Mouse (Mus musculus): ENCODE results near the gene Pex10. TPM values are rescaled to one million over a fixed set of nuclear protein-coding genes. Genes with fewer than 3 reads are reported as not detected.

Gene Pex10
- 10 to 100 TPM; 11.3 to 14.6 TPM for total RNA-seq (2021)
- long read RNA-seq, experiment 1, partial matches to known transcripts = 0 of 5 reads
- long read RNA-seq, experiment 1, other reads (novel, unspliced or antisense) = 1 of 5 reads
- long read RNA-seq, experiment 2, partial matches to known transcripts = 1 of 6 reads
- long read RNA-seq, experiment 2, other reads (novel, unspliced or antisense) = 1 of 6 reads

DNA sequence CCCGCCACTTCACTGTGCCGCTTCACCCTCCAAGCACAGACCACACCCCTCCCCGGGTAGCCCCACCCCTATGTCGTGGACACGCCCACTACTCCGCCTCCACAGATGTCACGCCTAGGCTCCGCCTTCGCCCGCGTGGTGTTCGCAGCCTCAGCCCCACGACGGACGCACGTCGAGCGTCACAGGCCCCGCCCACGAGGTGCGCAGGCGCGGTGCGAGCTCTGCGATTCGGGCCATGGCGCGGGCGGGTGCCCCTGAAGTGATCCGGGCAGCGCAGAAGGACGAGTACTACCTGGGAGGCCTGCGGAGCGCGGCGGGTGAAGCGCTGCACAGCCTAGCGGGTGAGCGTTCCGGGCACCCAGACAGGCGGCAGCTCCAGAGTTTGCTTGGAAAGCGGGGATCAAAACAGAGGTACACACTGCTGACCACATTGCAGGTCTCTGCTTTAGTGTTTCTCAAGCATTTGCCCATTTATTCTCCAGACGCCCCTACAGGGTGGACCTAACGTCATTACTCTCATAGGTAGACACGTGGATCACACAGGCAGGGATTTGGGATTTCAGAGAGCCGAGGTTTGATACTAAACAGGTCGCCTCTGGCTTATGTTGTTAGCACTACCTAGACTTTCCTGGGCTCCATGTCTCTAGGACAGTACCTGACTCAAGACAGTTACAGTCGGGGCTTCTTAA is at the start of gene Pex10:
TSS of gene Pex10 (plus strand) at position 183 of the 689 bp plus-strand sequence.
- peak; percentile 97 for DNase-seq

DNA sequence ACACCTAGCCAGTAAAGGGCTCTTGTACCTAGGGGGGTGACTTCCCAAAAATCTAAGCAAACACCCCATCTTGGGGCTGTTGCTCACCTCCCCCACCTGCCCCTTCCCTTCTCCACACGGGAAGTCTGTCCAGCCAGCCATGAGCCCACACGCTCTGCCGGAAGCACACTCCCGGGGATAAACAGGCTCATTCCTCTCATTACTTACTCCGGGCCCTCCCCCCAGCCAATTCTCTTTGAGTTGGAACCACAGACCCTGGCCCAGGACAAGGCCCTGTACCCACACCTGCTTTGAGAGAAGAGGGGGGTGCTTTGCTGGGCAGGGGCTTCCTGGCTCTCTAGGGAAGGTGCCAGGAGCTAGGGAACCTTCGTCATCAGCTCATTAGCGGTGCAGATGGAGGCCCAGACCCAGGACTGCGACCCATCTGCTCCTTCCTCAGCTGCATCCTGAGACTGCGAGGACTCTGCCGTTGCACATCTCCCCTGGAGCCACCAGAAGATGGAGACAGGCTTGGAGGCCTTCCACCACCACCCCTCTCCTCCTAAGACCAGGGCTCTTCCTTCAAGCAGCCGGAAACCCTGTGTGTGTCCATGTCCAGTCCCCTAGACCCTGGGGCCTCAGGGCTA is 49.5 kb upstream of the Pex10 start:
- DNase-seq = no peak

DNA sequence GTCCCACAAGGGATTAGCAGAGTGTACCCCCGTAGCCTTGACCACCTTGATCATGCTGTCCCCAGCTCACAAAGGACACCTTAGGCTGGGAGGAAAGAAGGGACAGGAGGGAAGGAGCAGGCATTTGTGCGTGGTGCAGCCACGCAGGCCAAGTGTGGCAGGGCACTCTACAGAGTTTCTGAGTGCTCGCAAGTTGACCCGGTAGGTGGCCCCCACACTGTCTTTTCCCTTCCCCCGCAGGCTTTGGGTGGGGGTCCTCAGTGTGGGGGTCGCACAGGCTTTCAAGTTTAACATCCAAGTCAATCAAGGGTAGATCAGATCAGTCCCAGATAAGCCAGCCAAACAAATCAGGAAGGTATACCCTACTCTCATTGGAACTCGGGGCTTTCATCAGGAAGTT is 48.8 kb upstream of the Pex10 start:
- DNase-seq = no peak

DNA sequence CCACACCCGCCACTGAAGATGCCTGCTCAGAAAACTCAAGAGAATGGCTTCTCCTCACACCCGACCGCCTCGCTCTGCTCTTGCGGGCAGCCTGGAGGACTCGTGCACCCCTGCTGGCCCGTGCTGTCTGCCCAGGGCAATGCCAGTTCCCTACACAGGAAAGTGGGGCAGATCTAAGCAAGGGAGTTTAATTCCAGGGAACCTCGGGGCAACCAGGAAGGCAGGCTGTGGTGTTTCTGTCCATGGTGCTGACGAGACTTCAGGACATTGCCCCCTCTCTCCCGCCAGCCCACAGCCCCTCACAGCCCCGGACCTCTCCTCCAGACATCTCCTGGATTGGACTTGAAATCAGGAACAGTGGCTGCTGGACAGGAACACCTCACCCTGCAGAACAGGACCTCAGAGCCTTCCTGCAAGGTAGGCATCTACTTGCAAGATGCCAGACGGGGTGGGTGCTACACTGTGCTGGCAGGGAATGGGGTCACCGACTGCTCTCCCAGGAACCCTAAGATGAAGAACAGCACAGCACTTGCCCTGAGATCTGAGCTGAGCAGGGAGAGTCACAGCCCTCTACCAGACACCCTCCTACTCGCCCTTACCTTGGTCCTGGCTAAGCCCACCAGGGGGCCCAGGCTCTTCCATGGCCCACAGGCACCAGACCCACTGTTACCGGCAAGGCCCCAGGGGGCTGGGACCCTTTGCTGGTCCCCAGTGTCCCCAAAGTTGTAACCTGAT is 48.0 kb upstream of the Pex10 start:
- no peak for DNase-seq

DNA sequence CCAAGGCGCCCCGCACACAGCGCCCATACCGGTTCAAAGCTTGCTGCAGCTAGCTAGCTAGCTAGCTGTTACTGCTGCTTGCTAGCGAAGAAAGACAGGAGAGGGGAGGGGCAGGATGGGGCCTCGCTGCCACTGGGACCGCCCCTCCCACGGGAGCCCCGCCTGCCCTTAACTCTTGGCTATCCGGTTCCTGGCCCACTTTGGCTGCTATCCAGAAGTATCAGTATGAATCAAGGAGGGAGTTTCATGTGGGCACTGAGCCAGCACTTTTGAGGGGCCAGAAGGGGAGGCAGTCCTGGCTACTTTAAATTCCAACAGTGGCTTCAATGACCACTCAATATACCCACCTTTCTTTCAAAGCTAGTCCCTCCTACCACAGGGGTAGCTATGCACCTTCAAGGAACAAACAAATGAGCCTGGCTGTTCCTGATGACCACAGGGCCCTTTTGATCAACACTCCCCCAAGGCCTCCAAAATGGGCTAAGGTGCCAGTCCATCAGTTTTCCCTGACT is 47.4 kb upstream of the Pex10 start:
- DNase-seq = no peak

DNA sequence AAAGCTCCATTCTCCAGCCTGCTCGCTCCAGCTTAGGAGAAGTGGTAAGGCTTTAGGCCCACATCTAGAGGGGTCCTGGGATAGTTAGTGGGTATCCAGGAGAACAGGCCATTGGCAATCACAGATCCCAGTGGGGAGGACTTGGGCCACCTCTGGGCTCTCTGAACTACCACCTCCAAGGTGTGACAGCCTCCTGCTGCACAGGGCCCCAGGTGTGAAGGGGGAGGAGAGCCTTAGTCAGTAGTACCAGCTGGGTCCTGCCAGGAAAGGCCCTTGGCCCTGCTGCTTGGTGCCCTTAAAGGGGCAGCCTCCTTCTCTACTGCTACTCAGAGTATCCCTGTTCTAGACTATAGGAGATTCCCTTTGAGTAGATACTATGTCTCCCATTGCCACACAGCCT is 46.7 kb upstream of the Pex10 start:
- no peak for DNase-seq

DNA sequence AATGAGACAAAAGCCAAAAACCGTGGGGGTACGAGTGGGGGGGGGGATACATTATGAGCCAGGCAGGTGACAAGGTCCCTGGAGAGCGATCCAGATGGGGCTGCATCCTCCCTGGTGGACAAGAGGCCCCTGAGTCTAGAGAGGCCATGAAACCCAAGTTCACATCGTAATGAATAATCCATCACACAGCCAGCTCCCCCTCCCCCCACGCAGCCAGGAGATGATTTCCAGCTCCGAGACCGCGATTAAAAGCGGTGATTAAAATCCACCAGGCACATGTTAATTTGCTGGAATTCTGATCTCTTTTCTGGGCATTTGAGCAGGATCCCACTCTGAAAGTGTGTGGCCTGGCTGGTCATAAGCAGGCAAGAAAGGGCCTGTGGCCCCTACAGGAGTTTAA is 46.0 kb upstream of the Pex10 start:
- DNase-seq = no peak

DNA sequence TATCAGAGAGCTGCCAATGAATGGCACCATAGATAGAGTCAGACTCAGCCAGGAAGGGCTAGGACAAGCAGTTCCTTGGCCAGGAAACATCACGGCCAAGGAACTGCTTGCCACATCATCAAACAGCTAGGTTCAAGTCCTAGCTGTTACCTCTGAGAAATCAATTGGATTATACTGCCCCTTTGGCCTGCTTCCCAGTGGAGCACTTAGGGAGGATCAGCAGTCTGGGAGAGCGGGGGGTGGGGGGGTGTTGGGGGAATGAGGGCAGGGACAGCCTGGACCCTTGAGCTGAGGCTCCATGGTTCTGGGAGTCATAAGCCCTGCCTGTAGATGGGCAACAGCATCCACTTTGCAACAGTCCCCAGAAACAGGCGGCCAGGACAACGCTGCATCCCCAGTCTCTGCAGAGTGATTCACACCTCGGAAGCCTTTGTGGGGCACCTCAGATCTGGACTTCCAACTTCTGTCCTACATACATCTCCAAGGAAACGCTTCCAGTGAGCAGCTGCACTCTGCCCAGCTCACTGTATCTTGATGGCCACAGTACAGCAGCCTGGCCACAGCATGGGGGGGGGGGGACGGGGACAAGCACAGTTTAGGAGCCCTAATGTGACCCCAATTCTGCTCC is 44.5 kb upstream of the Pex10 start:
- no peak for DNase-seq

DNA sequence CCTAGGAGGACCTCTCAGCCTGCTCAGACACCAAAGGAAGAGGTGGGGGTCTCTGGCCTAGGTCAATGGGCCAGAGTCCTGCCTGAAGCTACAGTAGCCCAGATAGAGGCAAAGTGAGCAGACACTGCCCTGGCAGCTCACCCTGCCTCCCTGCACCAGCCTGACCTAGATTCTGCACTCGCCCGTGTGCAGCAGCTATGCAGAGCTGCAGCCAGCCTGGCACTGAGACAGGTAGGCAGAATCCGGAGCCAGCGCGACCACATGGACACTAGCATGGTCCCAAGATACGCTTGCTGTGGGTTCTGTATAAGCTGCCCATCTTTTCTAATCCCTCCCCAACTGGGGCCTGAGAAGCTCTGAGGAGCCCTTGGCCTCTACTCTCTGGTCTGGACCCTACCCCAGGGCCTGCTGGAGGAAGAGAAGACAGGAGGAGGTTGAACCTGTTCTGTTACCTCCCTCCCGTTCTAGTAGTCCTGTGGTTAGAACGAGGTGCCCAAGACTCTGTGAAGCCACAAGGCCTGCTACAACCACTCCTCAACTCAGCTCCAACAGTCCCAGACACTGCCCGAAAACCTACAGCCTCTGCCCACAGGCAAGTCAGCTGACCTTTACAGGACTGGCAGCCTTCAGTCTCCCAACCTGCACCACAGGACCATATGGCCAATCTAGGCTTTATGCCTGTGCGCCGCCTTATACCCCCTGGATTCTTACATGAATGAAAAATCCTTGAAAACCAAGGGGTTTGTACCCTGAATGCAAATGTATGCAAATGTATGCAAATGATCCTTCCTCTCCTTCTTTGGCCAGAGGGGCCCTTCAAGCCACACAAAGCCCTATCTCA is 42.4 kb upstream of the Pex10 start:
- DNase-seq = no peak

DNA sequence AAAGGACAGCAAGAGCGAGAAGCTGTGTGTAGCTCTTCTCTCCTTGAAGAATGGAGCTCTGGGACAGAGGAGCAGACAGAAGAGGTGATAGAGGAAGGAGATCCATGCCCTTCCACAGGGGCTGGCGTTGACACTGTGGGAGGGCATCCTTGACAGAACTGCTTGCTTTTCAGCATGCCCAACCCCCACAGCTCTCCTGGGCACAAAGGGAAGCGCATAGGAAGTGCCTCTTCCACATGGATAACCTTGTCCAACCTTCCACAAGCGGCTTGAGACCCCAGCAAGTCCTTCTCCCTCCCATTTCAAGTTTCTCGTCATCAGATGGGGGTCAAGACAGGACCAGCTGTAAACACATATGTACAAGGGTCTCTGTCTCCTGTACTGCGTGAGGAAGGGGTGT is 33.7 kb upstream of the Pex10 start:
- no peak for DNase-seq

DNA sequence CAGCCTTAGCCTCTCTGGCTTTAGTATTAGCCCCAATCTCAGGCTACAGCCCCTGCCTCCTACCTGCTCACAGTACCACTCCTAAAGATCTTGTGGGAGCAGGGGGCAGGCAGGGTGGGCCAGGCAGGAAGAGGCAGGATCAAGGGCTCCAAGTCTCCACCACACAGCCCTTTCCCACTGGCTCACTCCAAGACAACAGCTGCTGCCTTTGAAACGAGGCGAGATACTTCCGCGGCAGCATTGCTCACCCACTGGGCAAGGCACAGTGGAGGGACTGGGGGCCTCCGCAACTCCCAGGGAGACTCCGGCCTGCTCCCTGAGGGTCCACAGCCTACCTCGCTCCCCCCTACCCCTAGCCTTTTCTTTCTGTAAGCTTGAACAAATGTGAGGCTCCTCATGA is 32.6 kb upstream of the Pex10 start:
- DNase-seq = no peak

DNA sequence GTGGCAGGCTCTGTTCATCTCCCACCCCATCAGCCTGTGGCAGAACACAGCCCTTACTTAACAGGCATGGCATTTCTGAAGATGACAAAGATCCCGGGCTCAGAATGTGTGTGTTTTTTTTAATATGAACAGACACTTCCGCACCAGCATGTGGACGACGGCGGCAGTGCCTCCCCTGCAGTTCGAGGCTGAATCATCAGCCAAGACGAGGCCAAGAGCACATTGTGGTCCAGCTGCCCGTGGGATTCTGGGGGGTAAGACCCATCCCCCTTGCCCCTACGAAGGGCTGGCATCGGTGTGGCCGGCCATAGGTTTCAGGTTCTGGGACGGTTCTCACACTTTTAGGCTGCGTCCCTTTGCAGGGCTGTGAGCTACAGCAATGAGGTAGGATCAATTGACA is 32.0 kb upstream of the Pex10 start:
- no peak for DNase-seq

DNA sequence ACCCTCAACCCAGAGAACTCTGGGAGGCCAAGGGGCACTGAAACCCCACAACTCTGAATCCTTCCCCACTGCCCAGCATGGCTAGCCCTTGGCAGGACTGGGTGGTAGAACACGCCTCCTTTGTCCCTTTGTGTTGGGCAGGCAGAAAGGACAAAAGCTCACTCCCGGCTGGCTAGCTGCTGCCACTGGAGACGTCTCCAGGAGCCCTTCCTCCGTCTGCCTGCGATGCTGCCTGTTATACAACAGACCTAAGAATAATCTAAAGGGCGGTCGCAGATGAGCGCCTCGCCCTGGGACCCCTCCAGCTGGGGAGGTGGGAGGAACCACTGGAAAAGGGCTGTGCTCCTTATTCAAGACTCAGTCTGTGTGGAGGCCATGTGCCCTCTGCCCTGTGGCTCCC is 26.6 kb upstream of the Pex10 start:
- DNase-seq = no peak

DNA sequence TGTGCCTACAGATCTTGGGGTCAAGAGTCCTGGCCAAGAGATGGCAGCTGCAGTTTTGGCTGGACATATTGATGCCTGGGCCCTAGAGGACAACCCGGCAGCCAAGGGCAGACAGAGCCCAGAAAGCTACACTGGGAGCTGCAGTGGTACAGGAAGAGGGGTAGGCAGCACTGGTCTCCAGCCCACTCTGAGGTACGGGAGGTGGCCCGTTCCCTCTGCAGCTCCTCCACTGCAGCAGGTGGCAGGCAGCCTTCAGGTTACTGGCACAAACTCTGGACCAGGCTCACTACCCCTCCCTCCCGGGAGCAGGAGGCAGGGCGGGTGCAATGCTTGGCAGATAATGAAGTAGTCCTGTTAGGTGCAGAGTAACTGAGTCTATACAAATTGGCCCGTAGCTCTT is 26.1 kb upstream of the Pex10 start:
- DNase-seq = no peak

DNA sequence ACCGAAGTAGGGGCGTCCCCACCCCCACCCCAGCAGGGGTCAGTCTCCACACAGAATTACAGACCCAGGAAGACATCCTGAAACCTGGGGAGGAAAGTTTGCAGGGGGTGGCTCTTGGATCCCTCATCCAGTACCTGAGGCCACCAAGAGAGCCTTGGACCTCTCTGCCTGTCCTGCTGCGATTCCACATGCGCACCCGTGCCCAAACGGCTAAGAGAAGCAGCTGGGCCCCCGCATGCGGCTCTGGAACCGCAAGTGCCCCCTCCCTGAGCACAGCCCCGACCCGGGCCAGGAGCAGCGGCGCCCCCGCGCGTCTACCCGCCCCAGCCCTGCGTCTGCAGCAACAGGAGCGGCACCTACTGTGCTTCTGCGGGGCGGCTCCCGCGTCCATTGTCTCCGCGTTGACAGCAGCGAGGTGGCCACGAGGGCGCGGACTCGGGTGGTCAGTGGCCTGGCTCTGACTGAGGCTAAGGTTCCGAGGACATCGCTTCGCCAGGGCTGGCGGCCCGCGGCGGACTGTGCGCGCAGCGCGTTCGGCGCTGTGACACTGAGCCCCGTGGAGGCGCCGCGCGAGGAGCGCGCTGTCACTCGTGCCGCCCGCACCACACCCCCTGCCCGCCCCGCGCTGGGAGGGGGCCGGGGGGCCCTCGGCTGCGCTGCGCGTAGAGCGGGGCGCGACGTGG is 24.1 kb upstream of the Pex10 start:
- DNase-seq = no peak

DNA sequence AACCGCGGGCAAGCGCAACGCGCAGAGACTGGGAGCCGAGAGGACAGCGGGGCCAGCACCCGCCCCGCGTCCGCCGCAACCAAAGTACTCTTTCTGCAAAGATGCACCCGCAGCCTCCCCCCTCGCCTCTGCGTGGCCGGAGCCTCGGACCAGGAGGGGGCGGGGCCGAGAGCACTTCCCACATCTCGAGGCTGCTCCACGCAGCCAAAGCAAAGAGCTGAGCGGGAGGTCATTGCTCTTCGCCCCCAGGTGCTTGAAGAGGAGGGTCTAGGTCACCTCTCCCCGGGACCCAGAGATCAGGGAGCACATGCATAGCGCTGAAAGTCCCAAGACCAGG is 23.6 kb upstream of the Pex10 start:
- DNase-seq = no peak

DNA sequence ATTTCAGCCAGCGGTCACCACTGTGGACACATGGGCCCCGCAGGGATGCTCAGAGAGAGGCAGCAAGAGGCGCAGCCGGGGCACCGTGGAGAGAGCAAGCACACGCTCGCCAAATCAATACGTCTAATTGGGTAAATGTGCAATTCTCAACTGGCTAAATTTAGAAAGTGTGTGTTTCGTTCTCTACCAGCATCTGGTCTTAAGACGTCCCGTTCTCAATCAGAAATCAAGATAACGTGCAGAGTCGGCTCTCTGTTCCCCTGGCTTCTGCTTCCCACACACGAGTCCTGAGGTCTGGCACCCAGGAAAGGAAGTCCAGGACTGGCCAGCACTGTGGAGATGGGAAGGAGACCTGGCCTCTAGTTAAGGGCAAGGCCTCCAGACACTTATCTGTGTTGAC is 20.2 kb upstream of the Pex10 start:
- no peak for DNase-seq

DNA sequence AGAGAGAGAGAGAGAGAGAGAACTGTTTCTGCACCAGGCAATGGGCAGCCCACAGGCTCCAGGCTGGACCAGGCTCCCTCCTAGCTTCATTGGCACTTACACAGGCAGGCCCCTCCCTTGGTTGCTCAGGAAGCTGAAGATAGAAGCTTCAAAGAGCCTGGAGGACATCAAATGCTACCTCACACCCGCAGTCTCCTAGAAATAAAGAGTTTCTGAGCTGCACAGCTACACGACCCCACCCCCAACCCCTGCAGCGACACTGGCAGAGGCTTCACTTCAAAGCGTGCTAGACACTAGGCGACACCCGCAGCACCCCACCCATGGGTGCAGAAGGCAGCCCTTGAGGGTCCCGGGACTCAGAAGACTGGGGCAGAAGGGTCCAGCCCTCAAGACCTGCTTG is 16.7 kb upstream of the Pex10 start:
- no peak for DNase-seq

DNA sequence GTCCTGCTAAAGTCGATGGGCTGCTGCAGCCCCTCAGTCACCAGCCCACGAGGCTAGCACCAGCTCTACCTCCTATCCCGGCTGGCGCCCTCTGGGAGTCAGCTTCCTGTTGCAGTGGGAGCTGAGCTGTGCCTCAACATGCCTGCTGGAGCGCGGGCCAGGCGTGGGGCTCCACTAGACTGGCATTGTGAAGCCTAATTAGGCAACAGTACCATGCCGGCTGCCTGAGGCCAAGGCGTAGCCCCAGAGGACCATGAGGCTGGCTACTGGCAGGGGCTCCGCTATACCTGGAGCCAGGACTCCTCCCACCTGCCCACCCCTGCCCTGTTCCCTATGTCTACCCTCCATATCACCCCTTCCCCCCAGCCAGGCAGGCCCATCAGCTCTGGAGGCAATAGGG is 10.1 kb upstream of the Pex10 start, which contains the start of gene Plch2:
TSS of gene Plch2 (minus strand) at position 61 of the 400 bp plus-strand sequence.
- DNase-seq = no peak

DNA sequence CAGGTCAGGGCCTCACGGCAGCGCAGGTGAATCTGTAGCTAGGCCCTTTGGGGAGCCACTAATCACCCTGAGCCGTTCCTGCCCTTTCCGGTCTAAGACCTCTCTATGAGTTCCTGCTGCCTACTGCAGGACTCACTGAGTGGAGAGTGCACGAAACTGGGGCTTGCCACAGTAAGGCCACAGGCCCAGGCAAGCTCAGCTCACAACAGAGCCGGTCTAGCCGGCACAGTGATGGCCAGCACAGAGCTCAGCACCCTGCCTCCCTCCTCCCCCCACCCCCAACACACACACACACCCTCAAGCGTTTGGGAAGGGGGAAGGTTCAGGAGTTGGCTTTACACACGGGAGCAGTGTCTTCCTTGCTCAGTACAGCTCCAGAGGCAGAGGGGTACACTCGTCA is 8.5 kb upstream of the Pex10 start:
- DNase-seq = no peak

DNA sequence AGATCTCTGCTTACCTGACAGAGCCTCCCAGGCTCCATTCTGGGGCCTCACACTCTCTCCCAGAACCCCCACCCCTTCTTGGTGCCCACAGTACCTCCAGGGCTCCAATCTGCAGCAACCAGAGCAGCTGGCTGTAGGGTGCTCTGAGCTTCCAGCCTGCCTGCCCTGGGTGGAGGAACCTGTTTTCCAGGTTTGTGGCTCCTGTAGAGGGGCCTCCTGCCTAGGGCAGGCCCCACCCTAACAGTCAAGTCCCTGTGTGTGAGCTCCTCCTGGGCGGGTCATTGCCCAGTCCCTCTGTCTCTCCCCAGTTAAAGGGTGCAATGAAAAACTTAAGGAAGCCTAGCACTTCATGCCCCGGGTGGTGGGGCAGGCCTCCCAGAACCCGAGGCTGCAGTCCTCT is 2.9 kb upstream of the Pex10 start:
- DNase-seq = no peak

All from gastrocnemius, postnatal 25 days (tissue).